Mouse (Mus musculus) T-helper 2 cell (primary cell): ENCODE results near the gene Snapc2.

Experiments
- in situ Hi-C: fragments of 300-600 bp; cut with MboI, MseI; formaldehyde crosslinking; loops from one replicate; pipeline ENCODE4 v1.15.1; 2025; ENCODE audit warnings: high pct_unique_total_duplicates

Gene Snapc2

GRCm38 (mm10) chr8:4252934-4253841, at the start of gene Snapc2:
TSS of gene Snapc2 (plus strand) at chr8:4253080.
- in situ Hi-C loops: loop anchor here (5.0 kb wide), 1 partner anchor 896 kb away; no protein-coding TSS in a partner anchor

DNA sequence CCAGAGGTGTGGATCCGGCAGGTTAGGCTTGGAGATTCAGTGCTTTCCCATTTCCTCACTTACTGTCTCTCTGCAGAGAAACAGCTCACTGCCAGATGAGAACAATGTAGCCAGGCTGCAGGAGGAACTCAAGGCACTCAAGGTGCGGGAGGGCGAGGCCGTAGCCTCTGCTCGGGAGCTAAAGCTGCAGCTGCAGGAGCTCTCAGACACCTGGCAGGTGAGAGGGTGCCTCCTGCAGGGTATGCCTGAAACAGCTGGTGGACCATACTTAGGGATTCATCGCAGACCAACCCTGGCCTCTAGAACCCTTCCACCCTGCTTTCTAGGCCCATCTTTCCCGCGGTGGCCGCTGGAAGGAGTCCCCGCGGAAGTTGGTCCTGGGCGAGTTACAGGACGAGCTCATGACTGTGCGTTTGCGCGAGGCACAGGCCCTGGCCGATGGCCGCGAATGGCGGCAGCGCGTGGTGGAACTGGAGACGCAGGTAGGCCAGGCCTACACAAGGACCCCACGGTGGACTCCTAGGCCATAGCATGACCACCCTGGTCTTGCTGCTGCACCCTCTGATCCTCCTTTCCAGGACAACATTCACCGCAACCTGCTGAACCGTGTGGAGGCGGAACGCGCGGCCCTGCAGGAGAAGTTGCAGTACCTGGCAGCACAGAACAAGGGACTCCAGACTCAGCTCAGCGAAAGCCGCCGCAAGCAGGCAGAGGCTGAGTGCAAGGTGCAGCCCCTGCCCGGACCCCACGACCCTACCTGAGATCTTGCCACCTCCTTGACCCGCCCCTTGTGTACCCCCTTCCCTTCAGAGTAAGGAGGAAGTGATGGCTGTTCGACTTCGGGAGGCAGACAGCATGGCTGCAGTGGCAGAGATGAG, 47.4 kb upstream of the Snapc2 start:
- in situ Hi-C loops: loop anchor here (10.0 kb wide), 1 partner anchor 59 kb away; no protein-coding TSS in a partner anchor

DNA sequence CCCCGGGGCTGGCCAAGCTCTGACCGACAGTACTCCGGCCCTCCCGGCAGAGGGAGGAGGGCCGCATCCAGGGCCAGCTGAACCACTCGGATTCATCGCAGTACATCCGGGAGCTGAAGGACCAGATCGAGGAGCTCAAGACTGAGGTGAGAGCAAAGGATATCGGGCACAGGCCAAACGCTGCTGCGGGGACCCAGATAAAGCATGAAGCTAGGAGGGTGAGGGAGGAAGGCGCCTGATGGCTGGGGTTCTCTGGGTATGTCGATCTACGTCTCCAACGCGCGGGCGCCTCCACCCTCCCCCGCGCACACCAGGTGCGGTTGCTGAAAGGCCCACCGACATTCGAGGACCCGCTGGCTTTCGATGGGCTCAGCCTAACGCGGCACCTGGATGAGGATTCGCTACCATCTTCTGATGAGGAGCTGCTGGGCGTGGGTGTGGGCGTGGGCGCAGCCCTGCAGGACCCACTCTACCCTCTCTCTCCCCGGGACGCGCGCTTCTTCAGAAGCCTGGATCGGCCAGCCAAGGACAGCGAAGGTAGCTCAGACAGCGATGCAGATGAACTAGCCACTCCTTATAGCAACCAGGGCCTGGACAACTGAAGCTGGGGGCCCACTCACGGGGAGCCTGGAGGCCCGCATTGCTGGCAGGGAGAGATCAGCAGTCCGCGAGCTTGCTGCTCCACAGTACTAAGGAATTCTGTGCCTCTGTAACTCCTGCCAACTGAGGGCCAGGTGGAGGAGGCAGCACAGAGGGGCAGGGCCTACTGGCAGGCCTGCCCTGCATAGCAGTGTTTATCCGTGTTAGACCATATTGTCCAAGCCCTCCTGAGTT, 46.5 kb upstream of the Snapc2 start:
- in situ Hi-C loops: loop anchor here (10.0 kb wide), 1 partner anchor 58 kb away; no protein-coding TSS in a partner anchor

GRCm38 (mm10) chr8:4207016-4207350, 45.9 kb upstream of the Snapc2 start:
- in situ Hi-C loops: loop anchor here (10.0 kb wide), 1 partner anchor 58 kb away; no protein-coding TSS in a partner anchor

- in situ Hi-C loops: no loop called here
Measured at GRCm38 (mm10) chr8:4211097-4211496, 41.8 kb upstream of the Snapc2 start.

DNA sequence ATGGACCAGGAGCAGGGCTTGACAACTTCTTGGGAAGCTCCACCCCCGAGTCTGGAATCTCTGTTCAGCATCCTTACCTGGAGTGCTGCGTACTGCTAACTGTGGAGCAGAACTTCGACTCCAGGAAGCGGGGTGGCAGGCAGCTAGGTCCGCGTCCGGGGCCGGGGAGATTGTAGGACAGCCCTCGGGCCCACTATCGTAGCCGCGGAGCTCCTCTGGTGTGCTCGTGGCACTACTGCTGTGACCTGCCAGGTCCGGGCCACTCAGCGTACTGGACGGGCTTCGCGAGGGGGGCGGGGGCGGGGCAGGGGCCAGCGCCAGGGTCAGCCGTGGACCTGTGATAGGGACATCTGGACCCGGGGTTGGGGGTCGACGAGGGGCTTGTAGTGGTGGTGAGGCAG, 40.1 kb upstream of the Snapc2 start:
- in situ Hi-C loops: no loop called here

GRCm38 (mm10) chr8:4213210-4214005, 39.5 kb upstream of the Snapc2 start:
- in situ Hi-C loops: no loop called here

DNA sequence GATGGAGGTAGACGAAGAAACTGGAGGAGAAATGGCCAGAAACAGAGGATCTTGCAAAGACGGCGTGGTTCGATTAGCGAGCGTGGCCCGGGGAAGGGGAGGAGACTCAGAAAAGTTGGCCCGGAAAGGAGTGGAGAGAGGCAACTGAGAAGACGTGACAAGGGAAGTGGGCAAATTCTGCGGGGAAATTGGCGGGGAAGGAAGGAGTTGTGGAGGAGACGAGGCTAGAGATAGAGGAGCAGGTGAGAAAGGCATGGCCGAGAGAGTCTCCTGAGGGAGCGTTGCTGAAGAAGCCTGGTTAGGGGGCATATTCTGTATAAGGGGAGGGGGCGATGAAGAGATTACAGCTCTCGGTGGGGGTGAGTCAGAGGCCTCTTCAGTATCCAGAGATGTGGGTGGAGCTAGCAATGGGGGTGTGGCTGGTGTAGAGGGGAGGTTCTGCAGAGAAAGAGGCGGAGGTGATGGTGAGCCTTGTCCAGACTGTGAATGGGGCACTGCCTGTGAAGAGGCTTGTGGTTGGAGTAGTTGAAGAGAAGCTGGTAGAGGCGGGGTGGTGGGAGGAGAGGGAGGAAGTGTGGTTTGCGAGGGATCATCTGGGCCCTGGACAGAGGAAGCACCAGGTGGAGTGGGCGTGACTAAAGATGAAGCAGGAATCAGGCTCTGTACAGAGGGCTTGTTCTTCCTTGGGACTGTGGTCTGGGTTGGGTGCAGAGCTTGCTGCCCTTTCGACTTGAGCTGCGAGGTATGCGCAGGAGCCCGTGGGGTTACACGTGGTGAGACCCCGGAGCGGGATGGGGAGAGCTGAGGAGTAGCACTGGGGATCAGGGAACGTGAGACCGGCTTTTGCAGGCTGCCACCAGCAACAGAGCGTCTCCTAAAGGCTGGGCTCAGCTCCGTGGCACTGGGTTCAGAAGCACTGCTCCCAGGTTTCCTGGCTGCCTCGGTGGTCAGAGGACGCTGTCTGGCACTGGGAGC, 38.6 kb upstream of the Snapc2 start:
- in situ Hi-C loops: no loop called here

DNA sequence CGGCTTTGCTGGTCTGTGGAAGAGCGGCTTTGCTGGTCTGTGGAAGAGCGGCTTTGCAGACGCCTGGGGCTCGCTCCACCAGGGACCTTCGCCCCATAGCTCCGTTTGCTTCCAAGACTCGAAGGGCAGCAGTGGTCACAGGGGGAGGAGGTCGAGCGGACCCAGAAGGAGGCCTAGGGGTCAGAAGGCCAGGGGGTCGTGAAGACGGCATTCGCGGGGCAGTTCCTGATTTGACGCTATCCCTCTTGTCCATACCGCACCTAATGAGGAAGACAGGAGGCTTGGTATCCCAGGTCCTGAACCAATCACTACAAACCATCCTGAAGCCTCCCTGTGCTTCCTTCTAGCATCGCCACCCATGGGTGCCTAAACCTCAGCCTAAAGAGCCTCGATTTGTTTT, 36.6 kb upstream of the Snapc2 start:
- in situ Hi-C loops: no loop called here

DNA sequence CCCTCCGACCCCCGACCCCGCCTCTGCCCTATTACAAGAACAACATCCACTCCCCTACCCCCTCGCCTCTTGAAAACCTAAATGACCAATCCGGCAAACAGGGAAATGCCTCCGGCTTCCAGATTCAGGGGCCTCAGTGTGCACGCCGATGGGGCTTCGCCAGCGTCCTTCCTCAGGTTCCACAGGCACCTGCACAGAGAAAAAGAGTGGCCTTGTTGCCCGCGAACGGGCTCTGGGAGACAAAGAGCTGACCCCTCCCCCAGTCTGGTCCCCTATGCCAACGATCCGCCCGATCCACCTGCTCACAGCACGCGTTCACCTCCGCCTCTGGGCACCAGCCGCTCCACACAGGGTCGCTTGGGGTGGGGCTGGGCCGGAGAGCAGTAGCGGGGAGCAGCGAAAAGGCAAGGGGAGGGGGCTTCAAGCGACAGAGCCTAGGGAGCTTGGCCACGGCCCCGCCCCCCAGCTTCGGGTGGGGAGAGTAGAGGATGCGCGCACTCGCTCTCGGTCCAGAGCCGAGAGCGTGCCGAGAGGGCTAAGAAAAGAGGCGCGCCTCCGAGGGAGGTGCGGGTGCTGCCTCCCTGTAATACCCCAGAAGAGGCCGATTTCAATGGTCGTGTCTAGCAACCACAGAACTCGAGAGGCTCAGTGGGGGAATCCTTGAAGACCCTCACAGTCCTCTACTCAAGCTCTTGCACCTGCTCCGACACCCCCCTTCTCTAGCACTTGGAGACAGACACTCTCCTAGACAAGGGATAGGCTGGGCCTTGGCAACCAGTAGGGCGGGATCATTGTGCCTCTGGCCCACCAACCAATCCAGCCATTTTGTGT, 35.9 kb upstream of the Snapc2 start, which contains the start of gene Prr36:
TSS of gene Prr36 (minus strand) at position 669 of the 831 bp plus-strand sequence.
- in situ Hi-C loops: no loop called here

- in situ Hi-C loops: loop anchor here (10.0 kb wide), 1 partner anchor 55 kb away; the partner anchor contains the start of gene Evi5l
Measured at GRCm38 (mm10) chr8:4219617-4220016, 33.3 kb upstream of the Snapc2 start.

GRCm38 (mm10) chr8:4222059-4222458, 30.8 kb upstream of the Snapc2 start:
- in situ Hi-C loops: loop anchor here (10.0 kb wide), 1 partner anchor 57 kb away; the partner anchor contains the start of gene Evi5l

DNA sequence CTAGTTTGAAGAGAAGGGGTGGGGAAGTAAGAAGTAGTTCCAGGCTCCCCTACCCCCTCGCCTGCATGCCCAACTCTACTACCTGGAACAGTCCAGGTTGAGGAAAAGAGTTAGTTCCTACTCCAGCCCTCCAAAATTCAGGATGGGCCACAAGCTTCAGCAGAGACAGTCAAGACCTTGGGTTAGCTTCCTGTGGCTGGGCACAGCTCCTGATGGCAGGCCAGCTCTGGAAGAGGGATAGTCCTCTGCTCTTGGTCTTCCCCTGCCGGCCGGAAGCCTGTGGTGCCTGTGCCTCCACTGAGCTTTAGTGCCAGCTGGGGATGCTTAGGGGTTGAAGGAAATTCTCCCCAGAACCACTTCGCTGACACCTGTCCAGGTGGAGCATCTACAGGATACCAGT, 26.6 kb upstream of the Snapc2 start:
- in situ Hi-C loops: loop anchor here (10.0 kb wide), 1 partner anchor 62 kb away; the partner anchor contains the start of gene Evi5l

DNA sequence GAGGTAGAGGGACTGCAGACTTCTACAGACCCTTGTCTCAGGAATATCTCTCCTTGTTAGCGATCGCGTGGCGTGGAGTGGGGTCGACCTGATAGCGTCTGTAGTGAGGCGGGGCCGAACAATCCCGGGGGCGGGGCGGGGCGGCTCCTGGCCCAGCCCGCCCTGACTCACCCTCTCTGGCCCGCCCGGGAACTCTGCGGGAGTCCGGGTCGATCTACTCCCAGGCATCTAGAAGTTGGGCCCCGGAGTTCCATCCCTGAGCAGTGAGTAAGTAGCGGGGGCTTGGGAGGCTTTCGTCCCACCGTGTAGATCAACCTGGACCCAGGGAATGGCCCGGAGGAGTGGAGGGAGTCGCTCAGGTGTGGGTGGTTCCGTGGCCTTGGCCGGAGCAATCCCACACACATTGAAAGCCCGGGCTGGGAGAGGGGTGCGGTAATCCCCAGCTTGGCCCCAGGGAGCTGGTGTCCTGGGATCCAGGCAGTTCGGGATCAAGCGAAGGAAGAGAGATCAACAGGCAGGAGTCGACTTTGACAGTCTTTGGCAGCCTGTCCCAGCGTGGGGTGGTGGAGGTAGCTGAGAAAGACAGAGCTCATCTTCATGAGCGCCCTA, 26.0 kb upstream of the Snapc2 start, which contains the start of gene Lrrc8e:
TSS of gene Lrrc8e (plus strand) at position 89 of the 609 bp plus-strand sequence.
- in situ Hi-C loops: loop anchor here (10.0 kb wide), 1 partner anchor 62 kb away; the partner anchor contains the start of gene Evi5l

DNA sequence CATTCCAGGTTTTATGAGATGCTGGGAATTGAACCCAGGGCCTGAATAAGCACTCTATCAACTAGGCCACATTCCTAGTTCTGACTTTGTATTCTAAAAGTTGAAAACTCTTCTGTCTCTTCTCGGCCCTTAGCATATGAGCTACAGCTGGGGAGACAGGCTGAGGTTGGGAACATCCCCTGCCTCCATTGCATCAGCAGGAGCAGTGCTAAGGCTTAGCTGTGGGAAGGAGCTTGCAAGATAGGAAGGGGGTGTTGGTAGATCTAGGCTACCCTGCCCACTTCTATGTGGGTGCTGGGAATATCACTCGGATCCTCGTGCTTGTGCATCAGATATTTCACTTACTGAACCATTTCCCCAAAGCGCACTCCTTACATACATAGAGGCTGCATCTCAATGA, 25.0 kb upstream of the Snapc2 start:
- in situ Hi-C loops: loop anchor here (10.0 kb wide), 1 partner anchor 63 kb away; the partner anchor contains the start of gene Evi5l

DNA sequence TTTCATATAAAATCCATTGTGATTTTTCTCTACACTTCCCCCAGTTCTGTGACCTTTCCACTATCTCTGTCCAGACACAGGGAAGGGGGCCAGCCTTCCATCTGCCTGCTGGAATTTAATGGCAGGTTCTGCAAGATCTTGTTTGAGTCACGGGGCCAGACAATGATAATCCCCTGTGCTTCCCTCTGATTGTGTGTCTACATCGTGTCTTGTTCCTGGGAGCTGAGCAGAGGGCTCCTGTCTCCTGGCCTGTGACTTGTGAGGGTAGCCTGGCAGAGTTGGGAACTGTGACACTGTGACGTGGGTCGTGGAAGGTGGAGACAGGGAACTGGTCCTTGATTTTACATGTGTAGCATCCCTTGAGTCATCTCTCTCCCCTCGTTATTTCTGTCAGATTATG, 23.1 kb upstream of the Snapc2 start:
- in situ Hi-C loops: loop anchor here (10.0 kb wide), 1 partner anchor 65 kb away; the partner anchor contains the start of gene Evi5l

- in situ Hi-C loops: no loop called here
Measured at GRCm38 (mm10) chr8:4230612-4231351, 22.1 kb upstream of the Snapc2 start.
